Mouse (Mus musculus): ENCODE measurements at regions not wholly inside any gene's neighbourhood (a gene's known extent, or its start where the extent isn't known, plus 50 kb on each side); places are given as distances from the start of the nearest gene placed in this dataset.

GRCm38 (mm10) chr13:57325306-57325925, 429.6 kb upstream of the Trpc7 start:
- TF ChIP-seq CEBPB (IDR thresholded peaks at IDR 0.05; ENCODE audit: low read depth) (no peak), CTCF (IDR thresholded peaks at IDR 0.05; ENCODE audit: control insufficient read depth, insufficient read depth, insufficient read length) (no peak), MAX (IDR thresholded peaks at IDR 0.05) (no peak), FOSL1 (IDR thresholded peaks at IDR 0.05; ENCODE audit: insufficient read depth, low read length, poor library complexity, severe bottlenecking) (no peak), USF1 (IDR thresholded peaks at IDR 0.05; ENCODE audit: low read depth) (no peak), MYOG (IDR thresholded peaks at IDR 0.05; ENCODE audit: control insufficient read depth, extremely low read depth, insufficient read length) (no peak)
